Mouse (Mus musculus) neural tube, embryonic 11.5 days (tissue): Measurements from ENCODE around the gene Prl3a1. TPM values are rescaled to one million over a fixed set of nuclear protein-coding genes. Genes with fewer than 3 reads are reported as not detected.

Experiments used
- ATAC-seq: fragments of 200-750 bp; cut with Nextera tagmentation; 2 replicates; pipeline ENCODE4 v1.8.0; 2017; ENCODE audit warnings: moderate number of reproducible peaks, mild to moderate bottlenecking, moderate TSS enrichment, moderate library complexity; ENCODE audit not compliant: insufficient read depth, low FRiP score, low TSS enrichment
- DNase-seq: peaks from one replicate; pipeline ENCODE4 v3.0.0-alpha.2; 2015; ENCODE audit warnings: low spot score
- H3K27ac ChIP-seq: fragments of 300-500 bp; sonication (generic); 2 replicates; pipeline ENCODE4 v1.5.1; 2014; ENCODE audit warnings: low read depth, mild to moderate bottlenecking, low read length
- H3K27me3 ChIP-seq: fragments of 300-500 bp; sonication (generic); 2 replicates; pipeline ENCODE4 v1.6.1; 2014; ENCODE audit warnings: mild to moderate bottlenecking, low read length, mixed read lengths; ENCODE audit not compliant: control insufficient read depth, insufficient read depth
- H3K36me3 ChIP-seq: fragments of 300-500 bp; sonication (generic); 2 replicates; pipeline ENCODE4 v1.6.1; 2014; ENCODE audit warnings: mild to moderate bottlenecking, low read length, moderate library complexity, mixed read lengths; ENCODE audit not compliant: control insufficient read depth, insufficient read depth
- H3K4me1 ChIP-seq: fragments of 300-500 bp; sonication (generic); 2 replicates; pipeline ENCODE4 v1.6.1; 2014; ENCODE audit warnings: low read length, mixed read lengths; ENCODE audit not compliant: control insufficient read depth, insufficient read depth
- H3K4me2 ChIP-seq: fragments of 300-500 bp; sonication (generic); 2 replicates; pipeline ENCODE4 v1.6.1; 2014; ENCODE audit warnings: low read depth, mild to moderate bottlenecking, moderate library complexity
- H3K4me3 ChIP-seq: fragments of 300-500 bp; sonication (generic); 2 replicates; pipeline ENCODE4 v1.5.1; 2014; ENCODE audit warnings: low read depth, low read length
- H3K9ac ChIP-seq: fragments of 300-500 bp; sonication (generic); 2 replicates; pipeline ENCODE4 v1.6.1; 2014; ENCODE audit warnings: mild to moderate bottlenecking, low read length
- H3K9me3 ChIP-seq: fragments of 300-500 bp; sonication (generic); 2 replicates; pipeline ENCODE4 v1.6.1; 2016; ENCODE audit warnings: low read length; ENCODE audit not compliant: control insufficient read depth
- WGBS: fragments of 180-500 bp; shearing (Covaris S2); extraction: QIAGEN DNeasy Blood & Tissue Kit; methylation state at CpG from one replicate; pipeline ENCODE4 v1.1.7; 2014; 5-methylcytosine and 5-hydroxymethylcytosine counted together
- polyA plus RNA-seq: library from polyadenylated mRNA; unstranded; fragments of >200 nt; fragmentation: Nextera tagmentation; extraction: Ambion mirVana; gene quantifications from 2 replicates; pipeline ENCODE4 v1.2.1, GENCODE M21; 2014

Gene Prl3a1
- not detected in 2 replicates for polyA plus RNA-seq

DNA sequence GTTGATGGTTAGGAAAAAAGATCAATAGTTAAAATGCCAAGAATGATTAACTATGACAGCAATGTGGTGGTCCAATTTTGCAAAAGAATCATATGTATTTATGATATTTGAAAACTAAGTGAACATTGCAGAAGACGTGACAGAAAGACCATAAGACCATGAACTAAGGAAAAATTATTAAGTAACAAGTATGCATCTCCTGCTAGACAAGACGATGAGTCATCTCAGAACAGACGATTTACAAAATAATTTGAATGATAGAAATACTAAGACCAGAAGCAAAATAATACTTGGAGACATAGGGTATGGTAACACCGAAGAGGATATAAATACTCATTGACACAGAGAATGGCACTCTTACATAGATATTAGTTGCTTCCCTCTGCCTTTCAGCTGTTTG lies at the start of gene Prl3a1:
Gene Prl3a1, plus strand, starts transcription at position 301 of the 400 bp plus-strand sequence.
- H3K4me2 ChIP-seq = no peak within 1 kb of the TSS
- no peak within 1 kb of the TSS for H3K4me3 ChIP-seq
- no peaks in the 10 kb centered on the region for H3K4me1 ChIP-seq
- ATAC-seq (no peak), DNase-seq (no peak)
- no peaks in the 10 kb centered on the region for H3K9me3 ChIP-seq
- no peaks in the 10 kb centered on the region for H3K36me3 ChIP-seq
- H3K27me3 ChIP-seq = no peaks in the 10 kb centered on the region
- 92% methylated on average over 4 of the region's 4 CpGs for WGBS
- H3K9ac ChIP-seq = no peak within 1 kb of the TSS
- H3K27ac ChIP-seq = no peak within 1 kb of the TSS

DNA sequence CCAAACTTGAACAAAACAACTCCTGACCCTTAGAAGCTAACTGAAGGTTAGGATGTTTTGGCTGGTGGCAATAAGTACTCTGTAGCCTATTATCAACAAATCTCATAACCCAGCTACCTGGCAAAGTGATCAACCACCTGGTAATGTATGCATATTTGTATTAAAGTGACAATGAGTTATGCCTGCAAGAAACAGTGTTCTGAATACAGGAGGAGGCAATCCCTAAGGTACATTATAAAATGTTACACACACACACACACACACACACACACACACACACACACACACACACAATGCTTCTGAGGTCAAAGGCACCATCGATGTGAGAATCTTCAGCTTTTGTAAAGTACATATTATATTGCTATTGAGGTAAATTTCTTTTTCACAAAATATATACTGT lies 17.7 kb upstream of the Prl3a1 start, which contains the start of gene Prl3b1:
Gene Prl3b1, plus strand, starts transcription at position 301 of the 400 bp plus-strand sequence.
- 90% methylated on average over 1 of the region's 1 CpGs for WGBS
- no peak within 1 kb of the TSS for H3K9ac ChIP-seq
- no peak for ATAC-seq

DNA sequence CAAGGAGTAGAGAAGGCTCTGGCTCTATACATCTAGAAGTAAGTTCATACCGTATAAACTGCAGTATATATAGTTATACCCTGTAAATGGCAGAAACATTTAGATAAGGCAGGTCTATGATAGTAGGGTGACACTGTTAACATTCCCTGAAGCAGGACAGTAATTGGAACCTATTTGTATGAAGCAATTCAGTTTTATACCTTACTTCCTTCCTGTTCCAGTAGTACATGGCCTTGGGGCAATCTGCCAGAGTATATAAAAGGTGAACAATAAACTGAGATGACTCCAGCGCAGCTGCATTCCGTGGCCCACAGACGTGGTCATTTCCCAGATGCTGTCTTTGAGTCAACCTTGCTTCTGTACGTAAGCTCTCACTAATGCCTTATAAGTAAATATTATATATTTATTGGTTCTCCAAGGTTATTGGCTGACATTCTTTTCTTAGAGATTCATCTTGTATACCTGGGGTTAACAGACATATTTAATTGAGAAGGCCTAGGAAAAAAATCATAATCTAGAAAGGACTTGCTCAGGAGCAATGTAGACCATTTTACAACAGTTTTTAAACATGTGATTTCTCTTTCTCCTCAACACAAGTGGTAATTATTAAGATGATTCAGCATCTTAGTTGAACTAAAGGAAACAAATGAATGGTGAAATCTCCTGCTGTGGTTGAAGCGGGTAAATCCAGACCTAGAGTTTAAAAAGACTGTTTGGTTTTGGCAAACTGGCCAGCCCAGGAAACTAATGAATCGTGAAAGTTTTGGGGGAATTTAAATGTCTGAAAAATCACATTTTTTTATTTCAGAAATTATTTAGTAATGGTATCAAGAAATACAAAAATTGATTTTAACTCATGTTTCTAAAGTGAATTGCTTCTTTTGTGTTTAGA lies 53.3 kb downstream of the Prl3a1 start, which contains the start of gene Prl6a1:
Gene Prl6a1, plus strand, starts transcription at position 294 of the 892 bp plus-strand sequence.
- Histone ChIP-seq H3K4me1 (no peaks in the 10 kb centered on the region), H3K27ac (no peak within 1 kb of the TSS), H3K27me3 (no peaks in the 10 kb centered on the region), H3K9me3 (no peaks in the 10 kb centered on the region), H3K9ac (no peak within 1 kb of the TSS), H3K36me3 (no peaks in the 10 kb centered on the region), H3K4me2 (no peak within 1 kb of the TSS), H3K4me3 (no peak within 1 kb of the TSS)
- 86% methylated on average over 7 of the region's 7 CpGs for WGBS
- DNase-seq = no peak
- ATAC-seq = no peak

More for the DNA sequence above, 17.7 kb upstream of the Prl3a1 start, which contains the start of gene Prl3b1:
- no peak for DNase-seq
- H3K27ac ChIP-seq = no peak within 1 kb of the TSS
- no peaks in the 10 kb centered on the region for H3K4me1 ChIP-seq
- no peaks in the 10 kb centered on the region for H3K27me3 ChIP-seq
- H3K4me2 ChIP-seq = no peak within 1 kb of the TSS
- H3K9me3 ChIP-seq = no peaks in the 10 kb centered on the region
- no peak within 1 kb of the TSS for H3K4me3 ChIP-seq
- no peaks in the 10 kb centered on the region for H3K36me3 ChIP-seq

Other genes with a start within 250 kb of the Prl3a1 start
- not detected in 2 replicates for gene Prl, start 201.9 kb upstream of the Prl3a1 start, polyA plus RNA-seq
- gene Prl3d1, start 165.2 kb upstream of the Prl3a1 start, polyA plus RNA-seq = not detected in 2 replicates
- gene Prl3d2, start 137.7 kb upstream of the Prl3a1 start, polyA plus RNA-seq = not detected in 2 replicates
- gene Prl3d3, start 102.6 kb upstream of the Prl3a1 start, polyA plus RNA-seq = not detected in 2 replicates
- not detected in 2 replicates for gene Prl3c1, start 62.8 kb upstream of the Prl3a1 start, polyA plus RNA-seq
- gene Prl3b1, start 17.6 kb upstream of the Prl3a1 start, polyA plus RNA-seq = 0.74 TPM in 1 of 2 replicates, not detected in the other
- not detected in 2 replicates for gene Prl6a1, start 53.2 kb downstream of the Prl3a1 start, polyA plus RNA-seq
- gene Prl8a2, start 86.2 kb downstream of the Prl3a1 start, polyA plus RNA-seq = not detected in 2 replicates
- gene Prl2b1, start 131.4 kb downstream of the Prl3a1 start, polyA plus RNA-seq = not detected in 2 replicates
- gene Prl8a6, start 179.3 kb downstream of the Prl3a1 start, polyA plus RNA-seq = not detected in 2 replicates